Mouse (Mus musculus) heart, postnatal 0 days (tissue): ENCODE results near the gene Faap24.

Source experiments
- CTCF ChIP-seq: IDR thresholded peaks from 2 replicates; pipeline ENCODE4 v1.5.1; 2016; ENCODE audit warnings: antibody characterized with exemption, control low read depth, low read depth
- EP300 ChIP-seq: IDR thresholded peaks from 2 replicates; pipeline ENCODE4 v1.6.1; 2016; ENCODE audit warnings: antibody characterized with exemption, low read depth

GRCm38 (mm10) chr7:35372483-35373017, 24.1 kb downstream of the Faap24 start:
- TF ChIP-seq CTCF (no peak), EP300 (no peak)
